ENCODE assay signal across 7 mouse cellular contexts in the genomic region with DNA sequence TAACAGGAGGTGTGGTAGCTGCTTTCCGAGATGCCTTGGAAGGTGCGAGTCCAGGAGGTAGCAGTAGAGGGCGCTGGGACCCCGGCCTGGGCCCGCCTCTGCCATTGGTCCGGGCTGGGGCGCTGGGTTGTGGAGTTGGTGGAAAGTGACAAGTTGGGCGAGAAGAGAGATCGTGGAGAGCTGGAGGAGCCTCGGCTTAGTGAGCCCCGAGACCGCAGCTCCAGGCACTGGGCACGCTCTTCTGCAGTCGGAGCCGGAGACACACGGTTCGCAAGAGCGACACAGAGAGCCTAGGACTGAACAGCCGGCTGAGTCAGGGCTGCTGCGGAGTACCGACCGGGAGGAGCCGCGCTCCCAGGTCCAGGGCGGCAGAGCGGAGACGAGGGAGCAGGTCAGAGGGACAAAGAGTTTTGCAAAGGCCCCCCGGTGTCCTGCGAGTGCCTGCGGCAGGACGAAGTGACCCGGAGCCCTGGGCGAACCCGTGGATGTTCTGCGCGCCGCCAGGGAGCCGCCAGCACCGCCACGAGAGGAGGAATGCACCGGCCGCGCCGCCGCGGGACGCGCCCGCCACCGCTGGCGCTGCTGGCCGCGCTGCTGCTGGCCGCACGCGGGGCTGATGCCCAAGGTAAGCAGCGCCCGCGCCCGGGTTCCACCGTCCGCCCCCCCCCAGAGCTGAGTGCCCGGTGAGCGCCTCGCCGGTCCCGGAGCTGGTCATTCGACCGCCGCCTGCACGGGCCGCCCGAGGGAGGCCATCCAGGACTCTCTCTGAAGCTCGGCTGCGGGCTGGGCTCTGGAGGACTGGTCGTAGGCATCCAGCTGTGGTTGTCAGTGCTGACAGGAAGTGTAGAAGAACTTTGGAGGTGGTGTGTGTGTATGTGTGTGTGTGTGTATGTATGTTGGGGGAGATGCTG. TPM values are rescaled to one million over a fixed set of nuclear protein-coding genes. Genes with fewer than 3 reads are reported as not detected.
DNase-seq lines count a peak whose midpoint lies in the region; ATAC-seq and TF ChIP-seq lines count a peak whose summit lies in the region.

TSS of gene Ror1 (plus strand) at position 107 of the 911 bp plus-strand sequence.

- peak within 1 kb of the TSS; percentile 27; the same call in 1 of the 2 replicates for H3K27ac ChIP-seq in bone marrow, adult 2 months (ENCODE audit: control insufficient read depth, insufficient read depth, low read depth, low read length, poor library complexity)
- H3K27ac ChIP-seq in embryonic facial prominence, embryonic 12.5 days: peak within 1 kb of the TSS; percentile 94
- H3K27ac ChIP-seq in kidney, adult 2 months (ENCODE audit: insufficient read depth, low read depth, low read length): peak within 1 kb of the TSS; percentile 89
- H3K27ac ChIP-seq in limb, embryonic 10.5 days: peak within 1 kb of the TSS; percentile 93
- peak within 1 kb of the TSS; percentile 55 for H3K27ac ChIP-seq in midbrain, embryonic 12.5 days (replicated peaks)
- peak within 1 kb of the TSS; percentile 14; the same call in 1 of the 2 replicates for H3K27ac ChIP-seq in small intestine, adult 2 months (ENCODE audit: insufficient read depth, low read depth, low read length)

- no peaks in the 10 kb centered on the region for H3K27me3 ChIP-seq in embryonic facial prominence, embryonic 12.5 days
- H3K27me3 ChIP-seq in kidney, adult 2 months (replicated peaks; ENCODE audit: control insufficient read depth, insufficient read depth, low read length): no peaks in the 10 kb centered on the region
- H3K27me3 ChIP-seq in limb, embryonic 10.5 days (ENCODE audit: low read depth, poor library complexity, severe bottlenecking): peaks cover 27% of the 10 kb centered on the region; the same call in 1 of the 2 replicates
- peaks cover 28% of the 10 kb centered on the region for H3K27me3 ChIP-seq in midbrain, embryonic 12.5 days
- peaks cover 14% of the 10 kb centered on the region for H3K27me3 ChIP-seq in small intestine, adult 2 months (ENCODE audit: control insufficient read depth, insufficient read depth, low read length)

- no peaks in the 10 kb centered on the region for H3K36me3 ChIP-seq in embryonic facial prominence, embryonic 12.5 days
- no peaks in the 10 kb centered on the region for H3K36me3 ChIP-seq in kidney, adult 2 months (ENCODE audit: control insufficient read depth, insufficient read depth, low read length)
- H3K36me3 ChIP-seq in limb, embryonic 10.5 days: no peaks in the 10 kb centered on the region
- no peaks in the 10 kb centered on the region for H3K36me3 ChIP-seq in midbrain, embryonic 12.5 days
- H3K36me3 ChIP-seq in small intestine, adult 2 months (ENCODE audit: control insufficient read depth, insufficient read depth, low read length): no peaks in the 10 kb centered on the region

- peak; percentile 90 for ATAC-seq in embryonic facial prominence, embryonic 12.5 days (ENCODE audit: insufficient number of reproducible peaks, insufficient read depth, low FRiP score, low TSS enrichment)
- ATAC-seq in midbrain, embryonic 12.5 days (ENCODE audit: low FRiP score, low read depth): peak; percentile 91

- peak; percentile 31; the same call in 1 of the 2 replicates for TF ChIP-seq CTCF in bone marrow, adult 2 months (IDR thresholded peaks at IDR 0.05; ENCODE audit: control insufficient read depth, insufficient read depth, low read length)
- peak; percentile 74 for TF ChIP-seq CTCF in kidney, adult 2 months (conservative IDR thresholded peaks at IDR 0.05; ENCODE audit: insufficient read depth, insufficient read length, low read depth, low read length)
- TF ChIP-seq CTCF in small intestine, adult 2 months (IDR thresholded peaks at IDR 0.05; ENCODE audit: extremely low read depth, insufficient read length, insufficient replicate concordance, low read depth, low read length): peak; percentile 63

- H3K4me1 ChIP-seq in bone marrow, adult 2 months (ENCODE audit: control insufficient read depth, insufficient read depth, low read length): no peaks in the 10 kb centered on the region
- peaks cover 14% of the 10 kb centered on the region for H3K4me1 ChIP-seq in embryonic facial prominence, embryonic 12.5 days
- peaks cover 5% of the 10 kb centered on the region; the same call in 1 of the 2 replicates for H3K4me1 ChIP-seq in kidney, adult 2 months (ENCODE audit: control insufficient read depth, insufficient read depth, low read length)
- peaks cover 36% of the 10 kb centered on the region for H3K4me1 ChIP-seq in limb, embryonic 10.5 days
- peaks cover 19% of the 10 kb centered on the region for H3K4me1 ChIP-seq in midbrain, embryonic 12.5 days
- no peaks in the 10 kb centered on the region; the same call in 1 of the 2 replicates for H3K4me1 ChIP-seq in small intestine, adult 2 months (ENCODE audit: control insufficient read depth, insufficient read depth, insufficient read length, low read length)

- H3K4me2 ChIP-seq in embryonic facial prominence, embryonic 12.5 days (replicated peaks): peak within 1 kb of the TSS; percentile 62
- peak within 1 kb of the TSS; percentile 97 for H3K4me2 ChIP-seq in midbrain, embryonic 12.5 days (replicated peaks)

- H3K9me3 ChIP-seq in embryonic facial prominence, embryonic 12.5 days: no peaks in the 10 kb centered on the region
- no peaks in the 10 kb centered on the region for H3K9me3 ChIP-seq in limb, embryonic 10.5 days (replicated peaks)
- H3K9me3 ChIP-seq in midbrain, embryonic 12.5 days: no peaks in the 10 kb centered on the region

- WGBS in bone marrow, adult 2 months: under 1% methylated on average over 76 of the region's 76 CpGs
- WGBS in embryonic facial prominence, embryonic 12.5 days: under 1% methylated on average over 76 of the region's 76 CpGs
- WGBS in kidney, adult 2 months: under 1% methylated on average over 76 of the region's 76 CpGs
- under 1% methylated on average over 76 of the region's 76 CpGs for WGBS in limb, embryonic 10.5 days
- under 1% methylated on average over 69 of the region's 76 CpGs for WGBS in midbrain, embryonic 12.5 days
- WGBS in small intestine, adult 2 months: under 1% methylated on average over 75 of the region's 76 CpGs

- peak; percentile 32; the same call in 1 of the 2 replicates for TF ChIP-seq POLR2A in bone marrow, adult 2 months (IDR thresholded peaks at IDR 0.05; ENCODE audit: borderline replicate concordance, control insufficient read depth, low read depth, low read length)
- no peak for TF ChIP-seq POLR2A in kidney, adult 2 months (IDR thresholded peaks at IDR 0.05; ENCODE audit: low read depth, low read length)
- 0 out of 2 replicates have a peak, but pooled peaks have one; percentile 21 for TF ChIP-seq POLR2A in small intestine, adult 2 months (IDR thresholded peaks at IDR 0.05; ENCODE audit: low read depth, low read length)

- H3K4me3 ChIP-seq in bone marrow, adult 2 months (replicated peaks; ENCODE audit: control insufficient read depth, low read depth, low read length): peak within 1 kb of the TSS; percentile 24
- H3K4me3 ChIP-seq in embryonic facial prominence, embryonic 12.5 days: peak within 1 kb of the TSS; percentile 78
- peak within 1 kb of the TSS; percentile 86 for H3K4me3 ChIP-seq in kidney, adult 2 months (ENCODE audit: insufficient read depth, low read depth, low read length)
- peak within 1 kb of the TSS; percentile 85 for H3K4me3 ChIP-seq in limb, embryonic 10.5 days
- H3K4me3 ChIP-seq in midbrain, embryonic 12.5 days: peak within 1 kb of the TSS; percentile 75
- H3K4me3 ChIP-seq in small intestine, adult 2 months (ENCODE audit: low read depth, low read length): peak within 1 kb of the TSS; percentile 62

- peak within 1 kb of the TSS; percentile 87 for H3K9ac ChIP-seq in embryonic facial prominence, embryonic 12.5 days
- H3K9ac ChIP-seq in midbrain, embryonic 12.5 days (replicated peaks): peak within 1 kb of the TSS; percentile 63

- peak; percentile 89 for DNase-seq in heart, adult 8-10 months (ENCODE audit: low spot score)
- peak; percentile 93 for DNase-seq in kidney, adult 2 months
- DNase-seq in limb, embryonic 10.5 days (ENCODE audit: low spot score): peak; percentile 96

RNA-seq across cellular contexts. Expression of gene Ror1, which starts in this region (rescaled TPM):
- polyA plus RNA-seq in bone marrow, adult 2 months (2011; ENCODE audit: insufficient read depth, insufficient read length, low replicate concordance, missing spikeins): not detected in 2 replicates
- polyA plus RNA-seq in embryonic facial prominence, embryonic 12.5 days (2016; fragmentation: Nextera tagmentation; extraction: Ambion mirVana): 22.4 and 24.3 TPM in 2 replicates
- 1 to 10 TPM; 2.9 to 3.8 (median 3.3) TPM for total RNA-seq in heart, adult 8-10 months (2022)
- 2.2 and 2.8 TPM in 2 replicates for polyA plus RNA-seq in kidney, adult 2 months (2012; rRNA removed)
- 10.6 and 14.0 TPM in 2 replicates for polyA plus RNA-seq in limb, embryonic 10.5 days (2016; fragmentation: Nextera tagmentation; extraction: Ambion mirVana)
- polyA plus RNA-seq in midbrain, embryonic 12.5 days (2016; fragmentation: Nextera tagmentation; extraction: Ambion mirVana): 4.5 and 6.3 TPM in 2 replicates
- 0.43 and 0.46 TPM in 2 replicates for polyA plus RNA-seq in small intestine, adult 2 months (2012; rRNA removed)

Comparison
In these comparisons a context has a peak if more than half of its experiments do, and no peak if none do; other contexts are left out.
1. Peak in every context shown above with its lines: DNase-seq, ATAC-seq, H3K4me3 ChIP-seq and H3K27ac ChIP-seq.
2. H3K27ac ChIP-seq: peak in every context shown above with its lines; median percentile 94 in embryonic facial prominence, embryonic 12.5 days; 93 in limb, embryonic 10.5 days; 89 in kidney, adult 2 months; 55 in midbrain, embryonic 12.5 days; 27 in bone marrow, adult 2 months; 14 in small intestine, adult 2 months.
3. H3K4me3 ChIP-seq: peak in every context shown above with its lines; median percentile 86 in kidney, adult 2 months; 85 in limb, embryonic 10.5 days; 78 in embryonic facial prominence, embryonic 12.5 days; 75 in midbrain, embryonic 12.5 days; 62 in small intestine, adult 2 months; 24 in bone marrow, adult 2 months.